Mouse (Mus musculus): Measurements from ENCODE around the gene Zdhhc24.

The Zdhhc24 gene

GRCm38 (mm10) chr19:4877785-4878184 lies 683 bp upstream of the Zdhhc24 start, which contains the start of gene Actn3:
Gene Actn3 (minus strand): TSS chr19:4877909.
- no peak for DNase-seq (ENCODE audit: low spot score in 2 of 2)

- DNase-seq (ENCODE audit: low spot score in 2 of 2): no peak
Observed at GRCm38 (mm10) chr19:4879324-4879703, 846 bp downstream of the Zdhhc24 start.

DNA sequence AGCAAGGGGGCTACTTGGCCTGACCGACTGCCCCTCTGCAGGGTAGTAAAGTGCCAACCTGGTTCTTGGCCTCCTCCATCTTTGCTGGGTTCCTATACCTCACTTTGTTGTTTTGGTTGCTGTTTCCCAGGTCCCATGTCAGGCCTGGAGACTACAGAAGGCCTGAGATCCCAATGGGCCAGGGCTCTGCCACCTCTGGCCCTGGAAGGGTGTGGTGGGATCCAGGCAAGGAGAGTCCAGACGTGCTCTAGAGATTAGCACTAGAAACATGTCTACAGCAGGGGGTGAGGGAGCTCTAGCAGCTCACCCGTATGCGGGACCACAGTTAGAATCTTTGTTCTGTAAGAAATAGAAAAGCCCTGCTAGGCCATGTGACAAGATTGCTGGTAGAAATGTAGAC lies 5.5 kb downstream of the Zdhhc24 start:
- no peak for DNase-seq (ENCODE audit: low spot score in 2 of 2)

DNA sequence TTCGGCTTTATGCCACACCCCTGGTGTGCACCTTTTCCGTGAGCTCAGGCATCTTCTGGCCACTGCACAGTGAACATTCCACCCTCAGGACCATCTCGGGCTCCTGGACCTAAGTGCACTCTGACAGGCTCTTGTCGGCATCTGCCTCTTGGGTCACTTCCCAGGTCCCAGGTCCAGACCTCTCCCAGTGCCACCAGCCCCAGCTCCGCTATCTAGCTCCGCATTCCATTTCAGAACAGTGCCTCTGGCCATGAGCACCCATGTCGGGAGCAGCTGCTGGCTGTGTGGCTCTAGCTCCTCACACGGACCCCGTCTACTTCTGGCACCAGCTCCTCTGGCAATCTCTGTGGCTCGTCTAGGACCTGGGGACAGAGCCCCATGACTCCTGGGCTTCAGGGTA lies 11.3 kb downstream of the Zdhhc24 start:
- no peak for DNase-seq (ENCODE audit: low spot score in 2 of 2)

DNA sequence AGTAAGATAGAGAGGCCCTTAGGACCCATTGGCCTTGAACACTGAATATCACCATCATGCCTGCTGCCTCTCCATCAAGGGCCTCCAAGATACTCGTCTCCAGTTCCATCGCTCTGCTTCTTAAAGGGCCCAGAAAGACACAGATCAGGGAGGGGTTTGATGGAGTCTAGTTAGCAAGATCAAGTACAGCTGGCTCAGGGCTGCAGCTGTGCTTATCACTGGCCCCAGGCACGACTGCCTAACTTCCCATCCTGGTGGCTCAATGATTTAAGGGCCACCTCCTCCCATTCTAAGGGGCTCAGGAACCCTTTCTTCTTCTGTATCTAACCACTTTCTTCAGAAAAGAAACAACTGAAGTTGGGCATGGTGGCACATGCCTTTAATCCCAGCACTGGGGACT lies 13.3 kb downstream of the Zdhhc24 start:
- no peak for DNase-seq (ENCODE audit: low spot score in 2 of 2)

- no peak for DNase-seq (ENCODE audit: low spot score in 2 of 2)
Observed at GRCm38 (mm10) chr19:4896780-4897520, 18.5 kb downstream of the Zdhhc24 start.

- no peak for DNase-seq (ENCODE audit: low spot score in 2 of 2)
Observed at GRCm38 (mm10) chr19:4898972-4899371, 20.5 kb downstream of the Zdhhc24 start.

- DNase-seq (ENCODE audit: low spot score in 2 of 2): no peak
Observed at GRCm38 (mm10) chr19:4899888-4900287, 21.4 kb downstream of the Zdhhc24 start.

DNA sequence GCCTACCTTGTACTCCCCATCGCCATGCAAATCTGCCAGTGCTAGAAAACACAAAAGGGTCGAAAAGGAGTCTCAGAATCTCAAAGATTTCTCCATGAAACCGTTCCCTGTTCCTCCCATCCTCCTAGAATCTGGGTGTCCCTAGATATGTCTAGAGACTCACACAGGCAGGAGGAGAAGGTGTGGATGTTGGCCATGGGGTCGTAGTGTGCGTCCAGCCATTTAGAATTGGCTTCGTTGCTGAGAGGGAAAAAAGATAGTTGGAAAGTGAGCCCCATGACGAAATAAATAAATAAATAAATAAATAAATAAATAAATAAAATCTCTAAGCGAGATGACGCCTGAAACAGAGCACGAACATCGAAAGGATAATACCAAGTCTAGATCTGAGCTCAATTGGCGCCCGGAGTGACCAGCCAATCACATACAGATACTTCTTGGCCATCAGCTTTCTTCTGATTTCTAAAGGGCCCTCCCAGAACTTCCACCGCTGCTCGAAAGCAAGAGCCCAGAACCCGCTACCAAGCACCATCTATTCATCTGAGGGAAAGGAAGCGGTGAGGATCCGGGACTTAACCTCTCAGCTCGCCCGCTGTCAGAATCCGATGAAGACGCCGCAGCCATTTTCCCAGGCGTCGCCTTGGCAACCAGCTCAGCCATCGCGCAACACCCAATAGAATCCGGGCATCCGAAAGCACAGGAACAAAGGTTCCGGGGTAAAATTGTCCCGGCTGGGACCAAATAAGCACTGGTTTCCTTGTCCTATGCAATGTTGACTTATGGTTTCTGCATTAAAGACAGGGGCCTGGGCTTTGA lies 27.7 kb downstream of the Zdhhc24 start, which contains the start of gene Bbs1:
Gene Bbs1, minus strand, starts transcription at position 650 of the 816 bp plus-strand sequence.
- DNase-seq (ENCODE audit: low spot score in 2 of 2): peak; percentile 43 to 78

- no peak for DNase-seq (ENCODE audit: low spot score in 2 of 2)
Observed at GRCm38 (mm10) chr19:4908107-4908506, 29.6 kb downstream of the Zdhhc24 start.

GRCm38 (mm10) chr19:4909376-4909775 lies 30.9 kb downstream of the Zdhhc24 start:
- no peak for DNase-seq (ENCODE audit: low spot score in 2 of 2)

DNA sequence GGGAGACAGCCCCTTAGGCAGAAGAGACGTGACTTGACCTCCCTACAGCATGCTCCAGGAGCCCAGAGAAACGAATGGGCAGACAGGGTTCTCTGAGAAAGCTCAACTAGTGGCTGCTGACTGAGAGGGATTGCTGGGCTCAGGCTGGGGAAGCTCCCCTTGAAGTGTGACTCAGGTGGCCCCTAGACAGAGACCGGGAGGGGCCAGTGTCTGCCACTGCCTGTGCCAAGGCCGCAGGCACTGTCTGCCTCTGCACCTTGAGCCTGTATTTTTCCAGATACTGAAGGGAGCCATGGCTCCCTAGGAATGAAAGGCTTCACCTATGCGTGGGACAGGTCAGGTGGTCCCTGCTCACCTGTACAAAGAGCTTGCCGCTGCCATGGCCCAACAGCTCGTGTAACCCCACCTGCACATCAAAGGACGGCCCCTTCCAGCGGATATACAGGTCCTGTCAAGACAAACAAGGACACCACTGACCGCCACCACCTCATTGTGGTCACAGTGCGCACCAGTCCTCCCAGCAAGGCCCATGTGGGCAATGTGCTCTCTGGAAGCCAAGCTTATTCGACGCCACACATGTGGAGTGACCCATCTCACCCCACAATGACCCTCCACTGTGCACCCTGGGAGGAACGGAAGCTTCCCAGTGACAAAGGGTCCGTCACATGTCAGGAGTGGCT lies 37.6 kb downstream of the Zdhhc24 start:
- no peak for DNase-seq (ENCODE audit: low spot score in 2 of 2)

- DNase-seq (ENCODE audit: low spot score in 2 of 2): no peak
Observed at GRCm38 (mm10) chr19:4916827-4917226, 38.4 kb downstream of the Zdhhc24 start.

- no peak for DNase-seq (ENCODE audit: low spot score in 2 of 2)
Observed at GRCm38 (mm10) chr19:4919652-4920051, 41.2 kb downstream of the Zdhhc24 start.

GRCm38 (mm10) chr19:4925121-4925860 lies 46.8 kb downstream of the Zdhhc24 start:
- no peak for DNase-seq (ENCODE audit: low spot score in 2 of 2)

GRCm38 (mm10) chr19:4927904-4928531 lies 49.5 kb downstream of the Zdhhc24 start, which contains the start of gene Dpp3:
Gene Dpp3 (minus strand): TSS chr19:4928287.
- peak; percentile 96 to 98 for DNase-seq (ENCODE audit: low spot score in 2 of 2)

DNA sequence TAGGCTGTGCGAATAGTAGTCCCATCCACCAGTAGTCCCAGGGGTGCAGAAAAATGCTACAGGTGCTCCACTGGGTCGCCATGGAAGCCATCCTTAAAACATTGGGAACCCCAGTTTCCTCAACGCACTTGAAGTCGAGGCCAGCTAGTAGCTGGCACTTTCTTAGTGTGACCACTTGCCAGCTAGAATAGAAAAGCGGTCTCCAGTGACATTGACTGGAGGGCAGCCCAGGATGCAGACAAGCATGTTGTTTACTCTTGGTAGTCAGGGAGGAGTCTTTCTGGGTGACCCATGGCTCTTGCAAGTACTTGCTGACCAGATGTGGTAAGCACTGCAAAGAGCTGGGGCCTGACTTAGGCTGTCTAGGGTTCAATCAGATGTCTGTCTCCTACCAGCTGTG lies 50.3 kb downstream of the Zdhhc24 start:
- DNase-seq (ENCODE audit: low spot score in 2 of 2): no peak
